Mouse (Mus musculus): ENCODE measurements at regions not wholly inside any gene's neighbourhood (a gene's known extent, or its start where the extent isn't known, plus 50 kb on each side); places are given as distances from the start of the nearest gene placed in this dataset.

GRCm38 (mm10) chr16:77743838-77744237, 141.9 kb upstream of the Gm11146 start:
- H3K9ac ChIP-seq (ENCODE audit: control insufficient read depth, low read depth, low read length, poor library complexity, severe bottlenecking), result no peak overlapping the region
- H3K27ac ChIP-seq (ENCODE audit: control insufficient read depth, low read depth, low read length), result no peak overlapping the region
- H3K9me3 ChIP-seq (replicated peaks; ENCODE audit: insufficient read depth, low read length), result no peaks in the 10 kb centered on the region
- H3K36me3 ChIP-seq (ENCODE audit: control insufficient read depth in 1 of 2, insufficient read depth in 2 of 2, low read length in 2 of 2), result no peaks in the 10 kb centered on the region
- no peak for DNase-seq (ENCODE audit: low read depth, low spot score)
- H3K4me3 ChIP-seq (ENCODE audit: control insufficient read depth in 1 of 2, insufficient read depth in 1 of 2, low read depth in 2 of 2, low read length in 2 of 2), result no peak overlapping the region
- H3K4me1 ChIP-seq (ENCODE audit: control insufficient read depth in 1 of 2, insufficient read depth in 2 of 2, low read length in 2 of 2), result no peaks in the 10 kb centered on the region
- H3K27me3 ChIP-seq (ENCODE audit: control insufficient read depth in 1 of 2, insufficient read depth in 2 of 2, low read length in 2 of 2), result peaks cover 0 to 1% of the 10 kb centered on the region in 2 experiments; a peak in 1 of 4 replicates
- H3K79me2 ChIP-seq (ENCODE audit: control insufficient read depth, insufficient read depth, low read length, poor library complexity), result no peaks in the 10 kb centered on the region
- TF ChIP-seq ZKSCAN1 (IDR thresholded peaks at IDR 0.05; ENCODE audit: low read depth, low read length) (no peak), POLR2AphosphoS5 (IDR thresholded peaks at IDR 0.05; ENCODE audit: borderline replicate concordance, low read depth, low read length) (no peak), ZMIZ1 (IDR thresholded peaks at IDR 0.05; ENCODE audit: low read depth, low read length) (no peak), ETS1 (IDR thresholded peaks at IDR 0.05; ENCODE audit: low read depth, low read length) (no peak), MAFK (IDR thresholded peaks at IDR 0.05; ENCODE audit: borderline replicate concordance, low read depth, low read length) (no peak), MXI1 (IDR thresholded peaks at IDR 0.05; ENCODE audit: low read depth, low read length) (no peak)

- DNase-seq (ENCODE audit: low read depth, low spot score), result no peak
- Histone ChIP-seq H3K27me3 (ENCODE audit: control insufficient read depth in 1 of 2, insufficient read depth in 2 of 2, low read length in 2 of 2) (peaks cover 0 to 1% of the 10 kb centered on the region in 2 experiments; a peak in 1 of 4 replicates), H3K27ac (ENCODE audit: control insufficient read depth, low read depth, low read length) (no peak overlapping the region), H3K4me1 (ENCODE audit: control insufficient read depth in 1 of 2, insufficient read depth in 2 of 2, low read length in 2 of 2) (no peaks in the 10 kb centered on the region), H3K4me3 (ENCODE audit: control insufficient read depth in 1 of 2, insufficient read depth in 1 of 2, low read depth in 2 of 2, low read length in 2 of 2) (no peak overlapping the region), H3K36me3 (ENCODE audit: control insufficient read depth in 1 of 2, insufficient read depth in 2 of 2, low read length in 2 of 2) (no peaks in the 10 kb centered on the region), H3K9me3 (replicated peaks; ENCODE audit: insufficient read depth, low read length) (no peaks in the 10 kb centered on the region), H3K79me2 (ENCODE audit: control insufficient read depth, insufficient read depth, low read length, poor library complexity) (no peaks in the 10 kb centered on the region), H3K9ac (ENCODE audit: control insufficient read depth, low read depth, low read length, poor library complexity, severe bottlenecking) (no peak overlapping the region)
- TF ChIP-seq MEF2A (IDR thresholded peaks at IDR 0.05; ENCODE audit: extremely low read depth, insufficient replicate concordance, low read depth, low read length, poor library complexity, severe bottlenecking), result no peak
- TF ChIP-seq NELFE (IDR thresholded peaks at IDR 0.05; ENCODE audit: low read depth, low read length), result no peak
- no peak for TF ChIP-seq E2F4 (IDR thresholded peaks at IDR 0.05; ENCODE audit: borderline replicate concordance, low read depth, low read length)
- TF ChIP-seq POLR2AphosphoS5 (IDR thresholded peaks at IDR 0.05; ENCODE audit: borderline replicate concordance, low read depth, low read length), result no peak
- TF ChIP-seq UBTF (IDR thresholded peaks at IDR 0.05; ENCODE audit: borderline replicate concordance, insufficient read depth, low read depth, low read length), result no peak
- TF ChIP-seq ZMIZ1 (IDR thresholded peaks at IDR 0.05; ENCODE audit: low read depth, low read length), result no peak
- no peak for TF ChIP-seq NRF1 (IDR thresholded peaks at IDR 0.05; ENCODE audit: insufficient read depth, low read depth, low read length, poor library complexity, severe bottlenecking)
- TF ChIP-seq POLR2A (IDR thresholded peaks at IDR 0.05; ENCODE audit: control insufficient read depth in 1 of 2, insufficient read depth in 1 of 2, low read depth in 1 of 2, low read length in 2 of 2, poor library complexity in 1 of 2), result no peak
- TF ChIP-seq GABPA (IDR thresholded peaks at IDR 0.05; ENCODE audit: low read depth, low read length), result no peak
- no peak for TF ChIP-seq KAT2A (conservative IDR thresholded peaks at IDR 0.05; ENCODE audit: low read depth, low read length)
- TF ChIP-seq RAD21 (IDR thresholded peaks at IDR 0.05; ENCODE audit: low read depth, low read length), result no peak
- no peak for TF ChIP-seq ELF1 (IDR thresholded peaks at IDR 0.05; ENCODE audit: low read depth, low read length)
These were observed 136.9 kb upstream of the Gm11146 start for GRCm38 (mm10) chr16:77738821-77739220.
